Mouse (Mus musculus) CH12F3 (cell line): ENCODE measurements around the gene Slain2.

ENCODE experiments used
- in situ Hi-C: fragments of 300-500 bp; cut with MboI; formaldehyde crosslinking; loops from 2 replicates; pipeline ENCODE4 v1.14.3; 2020; ENCODE audit warnings: low sequenced_read_pairs

Gene Slain2

GRCm38 (mm10) chr5:72940906-72941432, 26.9 kb downstream of the Slain2 start:
- in situ Hi-C loops = no loop called here

- in situ Hi-C loops = no loop called here
Observed at GRCm38 (mm10) chr5:72948136-72948535, 34.0 kb downstream of the Slain2 start.

GRCm38 (mm10) chr5:72950252-72950651, 36.1 kb downstream of the Slain2 start:
- in situ Hi-C loops = no loop called here

- in situ Hi-C loops = no loop called here
Observed at GRCm38 (mm10) chr5:72953996-72954604, 40.0 kb downstream of the Slain2 start.

- in situ Hi-C loops = no loop called here
Observed at GRCm38 (mm10) chr5:72957281-72957680, 43.2 kb downstream of the Slain2 start.

- in situ Hi-C loops = no loop called here
Observed at GRCm38 (mm10) chr5:72960096-72960495, 46.0 kb downstream of the Slain2 start.

- in situ Hi-C loops = no loop called here
Observed at GRCm38 (mm10) chr5:72965706-72966105, 51.6 kb downstream of the Slain2 start.

- in situ Hi-C loops = no loop called here
Observed at GRCm38 (mm10) chr5:72972435-72972834, 58.3 kb downstream of the Slain2 start.

GRCm38 (mm10) chr5:72972934-72973333, 58.8 kb downstream of the Slain2 start:
- in situ Hi-C loops = no loop called here

- in situ Hi-C loops = loop anchor here (25.0 kb wide), 1 partner anchor 413 kb away; no protein-coding TSS in a partner anchor
Observed at GRCm38 (mm10) chr5:72974602-72975001, 60.5 kb downstream of the Slain2 start, which contains the start of gene Gm10135. TSS of gene Gm10135 (minus strand) at chr5:72974702.

GRCm38 (mm10) chr5:72975996-72976395, 61.9 kb downstream of the Slain2 start:
- in situ Hi-C loops = loop anchor here (25.0 kb wide), 1 partner anchor 411 kb away; no protein-coding TSS in a partner anchor

- in situ Hi-C loops = loop anchor here (25.0 kb wide), 1 partner anchor 411 kb away; no protein-coding TSS in a partner anchor
Observed at GRCm38 (mm10) chr5:72976539-72976938, 62.4 kb downstream of the Slain2 start.

GRCm38 (mm10) chr5:72984091-72984490, 70.0 kb downstream of the Slain2 start:
- in situ Hi-C loops = loop anchor here (25.0 kb wide), 1 partner anchor 403 kb away; no protein-coding TSS in a partner anchor

GRCm38 (mm10) chr5:72987786-72988185, 73.7 kb downstream of the Slain2 start:
- in situ Hi-C loops = loop anchor here (25.0 kb wide), 1 partner anchor 400 kb away; no protein-coding TSS in a partner anchor

- in situ Hi-C loops = loop anchor here (25.0 kb wide), 1 partner anchor 398 kb away; no protein-coding TSS in a partner anchor
Observed at GRCm38 (mm10) chr5:72989756-72990155, 75.7 kb downstream of the Slain2 start.

- in situ Hi-C loops = loop anchor here (25.0 kb wide), 1 partner anchor 395 kb away; no protein-coding TSS in a partner anchor
Observed at GRCm38 (mm10) chr5:72992474-72992873, 78.4 kb downstream of the Slain2 start.

- in situ Hi-C loops = loop anchor here (25.0 kb wide), 1 partner anchor 393 kb away; no protein-coding TSS in a partner anchor
Observed at GRCm38 (mm10) chr5:72994424-72994823, 80.3 kb downstream of the Slain2 start.

GRCm38 (mm10) chr5:72994928-72995327, 80.8 kb downstream of the Slain2 start:
- in situ Hi-C loops = loop anchor here (25.0 kb wide), 1 partner anchor 392 kb away; no protein-coding TSS in a partner anchor

- in situ Hi-C loops = loop anchor here (25.0 kb wide), 1 partner anchor 392 kb away; no protein-coding TSS in a partner anchor
Observed at GRCm38 (mm10) chr5:72995379-72995778, 81.3 kb downstream of the Slain2 start.

- in situ Hi-C loops = loop anchor here (25.0 kb wide), 1 partner anchor 389 kb away; no protein-coding TSS in a partner anchor
Observed at GRCm38 (mm10) chr5:72998546-72998945, 84.4 kb downstream of the Slain2 start.

- in situ Hi-C loops = no loop called here
Observed at GRCm38 (mm10) chr5:73004046-73004445, 89.9 kb downstream of the Slain2 start.
